In genomic region chr5:115732849-115733216, GRCm38 (mm10) we compare ENCODE assay signal across 9 mouse cellular contexts. TPM values are rescaled to one million over a fixed set of nuclear protein-coding genes. Genes with fewer than 3 reads are reported as not detected.
DNase-seq lines count a peak whose midpoint lies in the region; ATAC-seq lines count a peak whose summit lies in the region.
"Had no signal": no experiment of that assay in that cellular context is flagged by ENCODE, and none has a peak within 500 bp of the region (broad histone marks: within the 10 kb centered on the region; RNA-seq: fewer than 3 reads in every experiment).

No protein-coding gene starts in this region.

- H3K36me3 ChIP-seq in heart, embryonic 11.5 days (ENCODE audit: control insufficient read depth, insufficient read depth, low read length): no peaks in the 10 kb centered on the region
- H3K36me3 ChIP-seq in limb, embryonic 12.5 days: no peaks in the 10 kb centered on the region
- no peaks in the 10 kb centered on the region for H3K36me3 ChIP-seq in neural tube, embryonic 12.5 days
- H3K36me3 ChIP-seq: G1E had no signal

- no peak for DNase-seq in frontal cortex, postnatal 36 days (ENCODE audit: low spot score in 2 of 2)
- DNase-seq in urinary bladder, postnatal 14 days (ENCODE audit: low spot score): peak; percentile 68
- no peak for DNase-seq in urinary bladder, adult 18-20 months (ENCODE audit: low spot score in 2 of 2)
- DNase-seq in layer of hippocampus, postnatal 10 days (ENCODE audit: low spot score in 2 of 2): no peak

- no peaks in the 10 kb centered on the region for H3K9me3 ChIP-seq in heart, embryonic 11.5 days (replicated peaks; ENCODE audit: control insufficient read depth, low read length)
- peaks cover 1% of the 10 kb centered on the region; the same call in 1 of the 2 replicates for H3K9me3 ChIP-seq in limb, embryonic 12.5 days
- H3K9me3 ChIP-seq in neural tube, embryonic 12.5 days: no peaks in the 10 kb centered on the region

- 1% methylated on average over 9 of the region's 9 CpGs for WGBS in heart, embryonic 11.5 days (ENCODE audit: insufficient replicate concordance)
- under 1% methylated on average over 9 of the region's 9 CpGs for WGBS in limb, embryonic 12.5 days
- WGBS in neural tube, embryonic 12.5 days: under 1% methylated on average over 9 of the region's 9 CpGs

- ATAC-seq in frontal cortex, adult (ENCODE audit: low TSS enrichment): peak; percentile 77
- no peak for ATAC-seq in heart, embryonic 11.5 days (replicated peaks; ENCODE audit: insufficient number of reproducible peaks, low FRiP score, low TSS enrichment)
- ATAC-seq in limb, embryonic 12.5 days (ENCODE audit: insufficient number of reproducible peaks, insufficient read depth, low FRiP score, low TSS enrichment, low read depth): peak; percentile 53
- peak; percentile 72 for ATAC-seq in neural tube, embryonic 12.5 days (ENCODE audit: low FRiP score, low read depth)

- H3K27me3 ChIP-seq in heart, embryonic 11.5 days (ENCODE audit: control insufficient read depth, insufficient read depth, low read length): peaks cover 21% of the 10 kb centered on the region
- H3K27me3 ChIP-seq in limb, embryonic 12.5 days: peaks cover 45% of the 10 kb centered on the region
- peaks cover 13% of the 10 kb centered on the region for H3K27me3 ChIP-seq in neural tube, embryonic 12.5 days (replicated peaks)

- peak overlapping the region; percentile 69 for H3K4me3 ChIP-seq in heart, embryonic 11.5 days (ENCODE audit: low read depth, low read length)
- H3K4me3 ChIP-seq in limb, embryonic 12.5 days (replicated peaks): peak overlapping the region; percentile 62
- H3K4me3 ChIP-seq in neural tube, embryonic 12.5 days: peak overlapping the region; percentile 72

- no peak overlapping the region for H3K27ac ChIP-seq in heart, embryonic 11.5 days (ENCODE audit: low read depth, low read length)
- H3K27ac ChIP-seq in limb, embryonic 12.5 days: no peak overlapping the region
- H3K27ac ChIP-seq in neural tube, embryonic 12.5 days: peak overlapping the region; percentile 32; the same call in 1 of the 2 replicates

- H3K9ac ChIP-seq in heart, embryonic 11.5 days (ENCODE audit: low read depth, low read length): no peak overlapping the region
- no peak overlapping the region for H3K9ac ChIP-seq in limb, embryonic 12.5 days (replicated peaks)
- H3K9ac ChIP-seq in neural tube, embryonic 12.5 days: 0 out of 2 replicates have a peak overlapping the region, but pooled peaks have one; percentile 29

- peak overlapping the region; percentile 100 for H3K4me2 ChIP-seq in heart, embryonic 11.5 days
- H3K4me2 ChIP-seq in limb, embryonic 12.5 days: peak overlapping the region; percentile 99
- H3K4me2 ChIP-seq in neural tube, embryonic 12.5 days (replicated peaks): peak overlapping the region; percentile 95

- H3K4me1 ChIP-seq in heart, embryonic 11.5 days (ENCODE audit: control insufficient read depth, insufficient read depth, low read length): peaks cover 6% of the 10 kb centered on the region; the same call in 1 of the 2 replicates
- H3K4me1 ChIP-seq in limb, embryonic 12.5 days (replicated peaks): peaks cover 15% of the 10 kb centered on the region
- peaks cover 7% of the 10 kb centered on the region; the same call in 1 of the 2 replicates for H3K4me1 ChIP-seq in neural tube, embryonic 12.5 days

RNA-seq across cellular contexts. Expression of gene Bicdl1, which starts 1.4 kb away (rescaled TPM):
- 4.4 and 6.6 TPM in 2 replicates for polyA plus RNA-seq in heart, embryonic 11.5 days (2014; fragmentation: Nextera tagmentation; extraction: Ambion mirVana)
- polyA plus RNA-seq in limb, embryonic 12.5 days (2016; fragmentation: Nextera tagmentation; extraction: Ambion mirVana): 10.1 and 10.8 TPM in 2 replicates
- polyA plus RNA-seq in neural tube, embryonic 12.5 days (2016; fragmentation: Nextera tagmentation; extraction: Ambion mirVana): 21.1 and 21.5 TPM in 2 replicates
- total RNA-seq in layer of hippocampus, postnatal 10 days (2021): 10 to 100 TPM; 92.7 to 96.1 TPM
